9 mouse cellular contexts compared by ENCODE assay signal in the genomic region with DNA sequence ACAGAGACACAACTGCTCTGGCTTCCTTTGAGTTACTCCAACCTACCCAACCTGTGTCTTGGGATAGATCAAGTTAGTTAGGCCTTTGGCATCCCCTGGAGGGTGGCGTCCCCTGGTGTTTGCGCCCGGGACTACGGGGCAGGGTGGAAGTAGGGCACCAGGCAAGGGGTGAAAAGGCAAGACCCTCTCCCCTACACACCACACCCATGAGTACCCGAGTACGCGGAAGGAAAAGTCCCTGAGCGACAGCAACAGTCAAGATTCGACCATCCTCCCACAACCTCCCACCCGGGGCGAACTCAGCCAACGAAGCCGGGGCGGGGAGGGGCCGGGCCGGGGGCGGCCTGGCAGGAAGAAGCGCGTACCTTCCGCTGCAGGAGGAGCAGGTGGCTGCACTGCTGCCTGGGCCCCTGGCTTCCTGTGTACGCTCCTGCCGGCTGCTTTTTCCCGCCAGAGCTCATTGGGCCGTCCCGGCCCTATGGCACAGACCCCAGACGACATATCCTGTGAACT. TPM values are rescaled to one million over a fixed set of nuclear protein-coding genes. Genes with fewer than 3 reads are reported as not detected.
A peak's percentile ranks its signal among the peaks of the same experiment; 100 is the strongest.
DNase-seq lines count a peak whose midpoint lies in the region; ATAC-seq and TF ChIP-seq lines count a peak whose summit lies in the region.
"Had no signal": no experiment of that assay in that cellular context is flagged by ENCODE, and none has a peak within 500 bp of the region (broad histone marks: within the 10 kb centered on the region; RNA-seq: fewer than 3 reads in every experiment).

A gene (plus strand): TSS at position 479 of the 513 bp plus-strand sequence.

- peaks cover 54% of the 10 kb centered on the region for H3K36me3 ChIP-seq in G1E (replicated peaks)
- peaks cover 33% of the 10 kb centered on the region for H3K36me3 ChIP-seq in heart, embryonic 10.5 days
- peaks cover 34% of the 10 kb centered on the region for H3K36me3 ChIP-seq in liver, embryonic 13.5 days

- peak within 1 kb of the TSS; percentile 36 for H3K4me2 ChIP-seq in liver, embryonic 13.5 days

- no peak within 1 kb of the TSS for H3K27ac ChIP-seq in cortical plate, adult 2 months (ENCODE audit: insufficient read depth, low read length)
- no peak within 1 kb of the TSS for H3K27ac ChIP-seq in heart, embryonic 10.5 days
- H3K27ac ChIP-seq in liver, embryonic 13.5 days, result no peak within 1 kb of the TSS

- 11% methylated on average over 26 of the region's 26 CpGs for WGBS in heart, embryonic 10.5 days
- 5% methylated on average over 21 of the region's 26 CpGs for WGBS in liver, embryonic 13.5 days (ENCODE audit: insufficient replicate concordance)

- H3K4me1 ChIP-seq in G1E (ENCODE audit: insufficient read depth, low read depth, low read length), result peaks cover 7% of the 10 kb centered on the region
- no peaks in the 10 kb centered on the region for H3K4me1 ChIP-seq in cortical plate, adult 2 months (ENCODE audit: control insufficient read depth, insufficient read depth, low read length)
- H3K4me1 ChIP-seq in heart, embryonic 10.5 days, result peaks cover 31% of the 10 kb centered on the region
- peaks cover 25% of the 10 kb centered on the region for H3K4me1 ChIP-seq in liver, embryonic 13.5 days (replicated peaks)

- no peak within 1 kb of the TSS for H3K9ac ChIP-seq in liver, embryonic 13.5 days

- peak; percentile 75 for TF ChIP-seq CTCF in G1E (IDR thresholded peaks at IDR 0.05; ENCODE audit: low read depth, low read length)
- TF ChIP-seq CTCF in cortical plate, adult 2 months (IDR thresholded peaks at IDR 0.05; ENCODE audit: extremely low read depth, insufficient read depth, low read length), result peak; percentile 62

- no peak for TF ChIP-seq POLR2A in cortical plate, adult 2 months (IDR thresholded peaks at IDR 0.05; ENCODE audit: extremely low read depth, insufficient read depth, low read length)

- H3K4me3 ChIP-seq in G1E (ENCODE audit: low read depth, low read length), result no peak within 1 kb of the TSS
- H3K4me3 ChIP-seq in cortical plate, adult 2 months (ENCODE audit: insufficient read depth, low read length), result no peak within 1 kb of the TSS
- H3K4me3 ChIP-seq in heart, embryonic 10.5 days, result peak within 1 kb of the TSS; percentile 41
- H3K4me3 ChIP-seq in liver, embryonic 13.5 days (replicated peaks), result 0 out of 2 replicates have a peak within 1 kb of the TSS, but pooled peaks have one; percentile 1

- ATAC-seq in G1E (ENCODE audit: extremely low read depth, insufficient number of reproducible peaks, low FRiP score, poor library complexity, severe bottlenecking), result no peak
- ATAC-seq in liver, embryonic 13.5 days (ENCODE audit: low read depth), result no peak

- DNase-seq in 3T3-L1 (ENCODE audit: low read depth, low spot score) (peak; percentile 32), G1E (ENCODE audit: low spot score) (peak; percentile 44)
- DNase-seq in heart, embryonic 10.5 days (ENCODE audit: low spot score), result no peak
- peak; percentile 67 for DNase-seq in kidney, adult 9 months
- peak; percentile 41 for DNase-seq in liver, embryonic 13.5 days
- DNase-seq in natural killer cell, adult 2 months (ENCODE audit: low spot score in 2 of 2), result peak; percentile 69 to 85
- peak; percentile 96 to 98 for DNase-seq in thymus, postnatal 36 days

- peaks cover 19% of the 10 kb centered on the region; the same call in 1 of the 2 replicates for H3K27me3 ChIP-seq in G1E (ENCODE audit: insufficient read depth, low read length)
- peaks cover 20% of the 10 kb centered on the region; the same call in 1 of the 2 replicates for H3K27me3 ChIP-seq in heart, embryonic 10.5 days (ENCODE audit: insufficient read depth, poor library complexity, severe bottlenecking)
- H3K27me3 ChIP-seq in liver, embryonic 13.5 days, result no peaks in the 10 kb centered on the region

- H3K9me3 ChIP-seq in G1E (replicated peaks), result no peaks in the 10 kb centered on the region
- H3K9me3 ChIP-seq in heart, embryonic 10.5 days, result no peaks in the 10 kb centered on the region
- no peaks in the 10 kb centered on the region for H3K9me3 ChIP-seq in liver, embryonic 13.5 days (replicated peaks)

RNA-seq across cellular contexts. Expression of the gene that starts here (rescaled TPM):
- total RNA-seq in G1E (2014; fragmentation: Nextera tagmentation) (2.4 TPM in 1 of 2 replicates, not detected in the other), G1E (2017) (0.22 and 0.35 TPM in 2 replicates)
- polyA plus RNA-seq in G1E (2012), result 0.59 and 0.89 TPM in 2 replicates
- polyA plus RNA-seq in cortical plate, adult 2 months (2012; rRNA removed), result 43.9 and 47.6 TPM in 2 replicates
- 0.31 and 0.63 TPM in 2 replicates for polyA plus RNA-seq in heart, embryonic 10.5 days (2016; fragmentation: Nextera tagmentation; extraction: Ambion mirVana)
- 0.29 and 0.32 TPM in 2 replicates for polyA plus RNA-seq in liver, embryonic 13.5 days (2015; fragmentation: Nextera tagmentation; extraction: Ambion mirVana)
- total RNA-seq: gastrocnemius, adult 8-10 months had no signal

Comparison
In these comparisons a context has a peak if more than half of its experiments do, and no peak if none do; other contexts are left out.
1. RNA of the gene that starts here (polyA plus RNA-seq): 43.9 to 47.6 TPM in cortical plate, adult 2 months; 0.31 to 0.63 TPM in heart, embryonic 10.5 days, 0.59 to 0.89 TPM in G1E and 0.29 to 0.32 TPM in liver, embryonic 13.5 days; every median in the first group is over 10 times any median in the second.
2. Peak in DNase-seq, H3K4me3 ChIP-seq and H3K4me2 ChIP-seq in liver, embryonic 13.5 days; RNA of the gene not detected or under 1 TPM.